Comparison of ENCODE assay signal across 8 mouse cellular contexts in genomic region chr11:62878728-62879127, GRCm38 (mm10). TPM values are rescaled to one million over a fixed set of nuclear protein-coding genes. Genes with fewer than 3 reads are reported as not detected.
DNase-seq lines count a peak whose midpoint lies in the region; ATAC-seq and TF ChIP-seq lines count a peak whose summit lies in the region.

No protein-coding gene starts in this region.

- H3K27ac ChIP-seq in spleen, adult 2 months (ENCODE audit: insufficient read depth, low read length) = no peak overlapping the region
- no peak overlapping the region for H3K27ac ChIP-seq in limb, embryonic 12.5 days
- H3K27ac ChIP-seq in stomach, embryonic 14.5 days (ENCODE audit: low read length) = no peak overlapping the region

- H3K9me3 ChIP-seq in limb, embryonic 12.5 days = no peaks in the 10 kb centered on the region
- no peaks in the 10 kb centered on the region for H3K9me3 ChIP-seq in stomach, embryonic 14.5 days (ENCODE audit: control insufficient read depth, low read depth, low read length)

- TF ChIP-seq CTCF in spleen, adult 2 months (IDR thresholded peaks at IDR 0.05; ENCODE audit: extremely low read depth, insufficient read depth, insufficient read length, insufficient replicate concordance) = no peak

- WGBS in spleen, adult 2 months = 6% methylated on average over 9 of the region's 9 CpGs
- 31% methylated on average over 9 of the region's 9 CpGs for WGBS in limb, embryonic 12.5 days
- 24% methylated on average over 9 of the region's 9 CpGs for WGBS in stomach, embryonic 14.5 days

- peak; percentile 53 for DNase-seq in cerebellum, adult 9-11 months
- DNase-seq in cerebellum, adult 9-10 months = no peak
- no peak for DNase-seq in spleen, adult 2 months (ENCODE audit: low read depth in 1 of 2, low spot score in 2 of 2)
- DNase-seq in spleen, adult 12 weeks (ENCODE audit: low spot score) = no peak
- no peak for DNase-seq in left cerebral cortex, postnatal 10 days (ENCODE audit: extremely low spot score in 1 of 2, low spot score in 2 of 2)
- DNase-seq in kidney, adult 11 months = no peak

- peak overlapping the region; percentile 69 for H3K4me2 ChIP-seq in limb, embryonic 12.5 days
- peak overlapping the region; percentile 43 for H3K4me2 ChIP-seq in stomach, embryonic 14.5 days (replicated peaks; ENCODE audit: low read depth, low read length)

- TF ChIP-seq POLR2A in spleen, adult 2 months (IDR thresholded peaks at IDR 0.05; ENCODE audit: low read depth, low read length) = no peak

- no peaks in the 10 kb centered on the region for H3K36me3 ChIP-seq in spleen, adult 2 months (ENCODE audit: control insufficient read depth, insufficient read depth, low read length)
- peaks cover 8% of the 10 kb centered on the region; the same call in 1 of the 2 replicates for H3K36me3 ChIP-seq in limb, embryonic 12.5 days
- peaks cover 3% of the 10 kb centered on the region; the same call in 1 of the 2 replicates for H3K36me3 ChIP-seq in stomach, embryonic 14.5 days (ENCODE audit: control insufficient read depth, insufficient read depth, low read length)

- 0 out of 2 replicates have a peak, but pooled peaks have one; percentile 4 for ATAC-seq in limb, embryonic 12.5 days (ENCODE audit: insufficient number of reproducible peaks, insufficient read depth, low FRiP score, low TSS enrichment, low read depth)
- no peak for ATAC-seq in stomach, embryonic 14.5 days (ENCODE audit: insufficient number of reproducible peaks, insufficient read depth, low FRiP score, low read depth)

- H3K27me3 ChIP-seq in spleen, adult 2 months (ENCODE audit: control insufficient read depth, insufficient read depth, low read length) = no peaks in the 10 kb centered on the region
- no peaks in the 10 kb centered on the region for H3K27me3 ChIP-seq in limb, embryonic 12.5 days
- no peaks in the 10 kb centered on the region for H3K27me3 ChIP-seq in stomach, embryonic 14.5 days (ENCODE audit: control insufficient read depth, insufficient read depth, low read length)

- intact Hi-C loops in left cerebral cortex, postnatal 10 days (cut with DNase I) = no loop called here

- no peaks in the 10 kb centered on the region; the same call in 1 of the 2 replicates for H3K4me1 ChIP-seq in spleen, adult 2 months (ENCODE audit: control insufficient read depth, insufficient read depth, insufficient read length)
- H3K4me1 ChIP-seq in limb, embryonic 12.5 days (replicated peaks) = peaks cover 4% of the 10 kb centered on the region; the same call in 1 of the 2 replicates
- H3K4me1 ChIP-seq in stomach, embryonic 14.5 days (ENCODE audit: control insufficient read depth, insufficient read depth, low read length) = no peaks in the 10 kb centered on the region

- H3K4me3 ChIP-seq in spleen, adult 2 months (ENCODE audit: extremely low read depth, insufficient read depth, insufficient read length) = peak overlapping the region; percentile 35
- peak overlapping the region; percentile 73 for H3K4me3 ChIP-seq in limb, embryonic 12.5 days (replicated peaks)
- peak overlapping the region; percentile 88 for H3K4me3 ChIP-seq in stomach, embryonic 14.5 days (ENCODE audit: low read depth, low read length)

- H3K9ac ChIP-seq in limb, embryonic 12.5 days (replicated peaks) = no peak overlapping the region
- 0 out of 2 replicates have a peak overlapping the region, but pooled peaks have one; percentile 6 for H3K9ac ChIP-seq in stomach, embryonic 14.5 days (replicated peaks; ENCODE audit: low read depth, low read length)

RNA-seq across cellular contexts. Expression of gene Tvp23b, which starts 0.5 kb away (rescaled TPM):
- polyA plus RNA-seq in spleen, adult 2 months (2012; rRNA removed) = 5.1 and 6.2 TPM in 2 replicates
- 45.0 and 46.0 TPM in 2 replicates for polyA plus RNA-seq in limb, embryonic 12.5 days (2016; fragmentation: Nextera tagmentation; extraction: Ambion mirVana)
- 64.9 and 69.3 TPM in 2 replicates for polyA plus RNA-seq in stomach, embryonic 14.5 days (2014; fragmentation: Nextera tagmentation; extraction: Ambion mirVana)
- 10 to 100 TPM; 19.8 to 21.6 TPM for total RNA-seq in left cerebral cortex, postnatal 10 days (2021)

RNA-seq across cellular contexts. Expression of gene Fbxw10, which starts 31.9 kb away (rescaled TPM):
- 0.69 and 1.1 TPM in 2 replicates for polyA plus RNA-seq in spleen, adult 2 months (2012; rRNA removed)
- polyA plus RNA-seq in limb, embryonic 12.5 days (2016; fragmentation: Nextera tagmentation; extraction: Ambion mirVana) = 0.59 and 0.73 TPM in 2 replicates
- 0.59 and 1.1 TPM in 2 replicates for polyA plus RNA-seq in stomach, embryonic 14.5 days (2014; fragmentation: Nextera tagmentation; extraction: Ambion mirVana)
- total RNA-seq in left cerebral cortex, postnatal 10 days (2021) = under 1 TPM; 0.71 to 0.92 TPM

RNA-seq across cellular contexts. Expression of gene Trim16, which starts 58.7 kb away (rescaled TPM):
- polyA plus RNA-seq in spleen, adult 2 months (2012; rRNA removed) = 0.74 TPM in 2 replicates
- 8.3 and 10.1 TPM in 2 replicates for polyA plus RNA-seq in limb, embryonic 12.5 days (2016; fragmentation: Nextera tagmentation; extraction: Ambion mirVana)
- polyA plus RNA-seq in stomach, embryonic 14.5 days (2014; fragmentation: Nextera tagmentation; extraction: Ambion mirVana) = 16.8 and 19.1 TPM in 2 replicates
- total RNA-seq in left cerebral cortex, postnatal 10 days (2021) = 1 to 10 TPM; 4.8 to 6.0 TPM

Comparison
In these comparisons a context has a peak if more than half of its experiments do, and no peak if none do; other contexts are left out.
1. H3K4me3 ChIP-seq: peak in every context shown above with its lines; median percentile 88 in stomach, embryonic 14.5 days; 73 in limb, embryonic 12.5 days; 35 in spleen, adult 2 months.